Mouse (Mus musculus): ENCODE measurements around the gene Ptpn3.
A peak's percentile ranks its signal among the peaks of the same experiment; 100 is the strongest.

Gene Ptpn3

GRCm38 (mm10) chr4:57301410-57302313 is at the start of gene Ptpn3:
TSS of gene Ptpn3 (minus strand) at chr4:57301837.
- DNase-seq (ENCODE audit: low spot score): peak; percentile 65

- no peak for DNase-seq (ENCODE audit: low spot score)
Observed at GRCm38 (mm10) chr4:57350541-57350940, 48.9 kb upstream of the Ptpn3 start.

GRCm38 (mm10) chr4:57343996-57344395 is 42.4 kb upstream of the Ptpn3 start:
- no peak for DNase-seq (ENCODE audit: low spot score)

- DNase-seq (ENCODE audit: low spot score): no peak
Observed at GRCm38 (mm10) chr4:57338923-57339322, 37.3 kb upstream of the Ptpn3 start.

- no peak for DNase-seq (ENCODE audit: low spot score)
Observed at GRCm38 (mm10) chr4:57338061-57338460, 36.4 kb upstream of the Ptpn3 start.

GRCm38 (mm10) chr4:57335000-57335666 is 33.5 kb upstream of the Ptpn3 start:
- no peak for DNase-seq (ENCODE audit: low spot score)

- DNase-seq (ENCODE audit: low spot score): no peak
Observed at GRCm38 (mm10) chr4:57333926-57334548, 32.4 kb upstream of the Ptpn3 start.

- no peak for DNase-seq (ENCODE audit: low spot score)
Observed at GRCm38 (mm10) chr4:57332511-57332910, 30.9 kb upstream of the Ptpn3 start.

GRCm38 (mm10) chr4:57320606-57321327 is 19.1 kb upstream of the Ptpn3 start:
- no peak for DNase-seq (ENCODE audit: low spot score)

GRCm38 (mm10) chr4:57318525-57319212 is 17.0 kb upstream of the Ptpn3 start:
- DNase-seq (ENCODE audit: low spot score): no peak

GRCm38 (mm10) chr4:57312256-57313166 is 10.9 kb upstream of the Ptpn3 start:
- DNase-seq (ENCODE audit: low spot score): no peak

- DNase-seq (ENCODE audit: low spot score): no peak
Observed at GRCm38 (mm10) chr4:57311750-57312149, 10.1 kb upstream of the Ptpn3 start.

GRCm38 (mm10) chr4:57308214-57309000 is 6.8 kb upstream of the Ptpn3 start:
- DNase-seq (ENCODE audit: low spot score): no peak

GRCm38 (mm10) chr4:57307747-57308146 is 6.1 kb upstream of the Ptpn3 start:
- DNase-seq (ENCODE audit: low spot score): no peak

GRCm38 (mm10) chr4:57306260-57306659 is 4.6 kb upstream of the Ptpn3 start:
- no peak for DNase-seq (ENCODE audit: low spot score)

- DNase-seq (ENCODE audit: low spot score): no peak
Observed at GRCm38 (mm10) chr4:57305644-57306043, 4.0 kb upstream of the Ptpn3 start.

GRCm38 (mm10) chr4:57300469-57301409 is 898 bp downstream of the Ptpn3 start:
- no peak for DNase-seq (ENCODE audit: low spot score)

- DNase-seq (ENCODE audit: low spot score): peak; percentile 66
Observed at GRCm38 (mm10) chr4:57299701-57300468, 1.8 kb downstream of the Ptpn3 start.

Measured in ovary, postnatal 14 days (tissue).